Mouse (Mus musculus) forebrain, embryonic 12.5 days (tissue): ENCODE data around the gene Usp35. TPM values are rescaled to one million over a fixed set of nuclear protein-coding genes. Genes with fewer than 3 reads are reported as not detected.

ENCODE experiments used
- ATAC-seq: fragments of 200-750 bp; cut with Nextera tagmentation; 2 replicates; pipeline ENCODE4 v1.8.0; 2017; ENCODE audit warnings: moderate TSS enrichment; ENCODE audit not compliant: low FRiP score
- H3K27ac ChIP-seq: fragments of 300-500 bp; sonication (generic); 2 replicates; pipeline ENCODE4 v1.5.1; 2016; ENCODE audit warnings: mild to moderate bottlenecking
- H3K27me3 ChIP-seq: fragments of 300-500 bp; sonication (generic); 2 replicates; pipeline ENCODE4 v1.6.1; 2016; ENCODE audit warnings: mild to moderate bottlenecking
- H3K36me3 ChIP-seq: fragments of 300-500 bp; sonication (generic); replicated peaks from 2 replicates; pipeline ENCODE4 v1.6.1; 2016; ENCODE audit warnings: mild to moderate bottlenecking
- H3K4me1 ChIP-seq: fragments of 300-500 bp; sonication (generic); 2 replicates; pipeline ENCODE4 v1.6.1; 2016
- H3K4me2 ChIP-seq: fragments of 300-500 bp; sonication (generic); 2 replicates; pipeline ENCODE4 v1.6.1; 2016; ENCODE audit warnings: mild to moderate bottlenecking, moderate library complexity
- H3K4me3 ChIP-seq: fragments of 300-500 bp; sonication (generic); replicated peaks from 2 replicates; pipeline ENCODE4 v1.5.1; 2016; ENCODE audit warnings: mild to moderate bottlenecking
- H3K9ac ChIP-seq: fragments of 300-500 bp; sonication (generic); 2 replicates; pipeline ENCODE4 v1.6.1; 2016; ENCODE audit warnings: mild to moderate bottlenecking
- H3K9me3 ChIP-seq: fragments of 300-500 bp; sonication (generic); 2 replicates; pipeline ENCODE4 v1.6.1; 2016
- WGBS: fragments of 180-500 bp; shearing (Covaris S2); methylation state at CpG from one replicate; pipeline ENCODE4 v1.1.7; 2016; 5-methylcytosine and 5-hydroxymethylcytosine counted together
- polyA plus RNA-seq: library from polyadenylated mRNA; unstranded; fragments of >200 nt; fragmentation: Nextera tagmentation; extraction: Ambion mirVana; gene quantifications from 2 replicates; pipeline ENCODE4 v1.2.1, GENCODE M21; 2016

The Usp35 gene
- 3.0 and 3.3 TPM in 2 replicates for polyA plus RNA-seq

DNA sequence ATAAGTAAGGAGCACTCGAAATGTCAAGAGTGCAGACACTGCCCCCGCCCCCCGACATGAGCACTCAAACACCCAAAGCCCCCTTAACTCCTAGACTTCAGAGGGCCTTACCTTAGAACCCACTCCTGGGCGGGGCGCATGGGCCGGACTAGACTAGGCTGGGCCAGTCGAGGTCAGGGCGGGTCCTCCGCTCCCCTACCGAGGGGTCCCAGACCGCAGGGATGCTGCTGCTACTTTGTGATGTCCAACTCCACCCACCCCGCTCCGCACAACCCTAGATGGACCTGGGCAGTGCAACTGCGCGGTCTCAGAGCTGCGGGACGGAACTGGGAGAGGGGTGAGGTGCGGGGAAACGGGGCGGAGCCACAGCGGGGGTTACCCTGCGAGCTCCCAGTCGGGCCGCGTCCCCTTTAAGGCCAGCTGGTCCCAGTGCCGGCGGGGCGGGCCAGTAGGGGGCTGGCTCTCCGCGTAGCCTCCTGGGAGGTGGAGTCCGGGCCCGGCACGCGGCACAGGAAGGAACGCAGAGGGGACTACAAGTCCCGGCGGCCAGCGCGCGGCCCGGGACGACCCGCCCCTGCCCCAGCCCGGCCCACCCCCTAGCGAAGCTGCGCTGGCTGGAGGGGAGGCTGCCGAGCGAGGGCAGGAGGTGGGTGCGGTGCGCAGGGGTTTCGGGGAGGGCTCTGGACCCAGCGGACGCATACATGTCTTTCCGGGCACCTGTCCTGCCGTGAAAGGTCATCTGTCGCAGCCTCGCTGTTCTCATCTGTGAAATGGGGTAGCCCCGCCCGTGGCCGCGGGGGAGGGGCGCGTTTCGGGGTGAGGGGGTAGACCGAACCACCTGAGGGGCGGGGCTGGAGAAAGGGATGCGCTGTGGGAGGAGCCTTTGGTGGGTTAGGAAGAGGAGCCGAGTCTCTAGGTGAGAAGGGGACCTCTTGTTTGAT, at the start of gene Usp35, which contains the start of gene Kctd21:
Usp35 (minus strand) TSS at position 295 of the 941 bp plus-strand sequence.
Kctd21 (plus strand) TSS at position 602 of the 941 bp plus-strand sequence.
- peak within 1 kb of the TSS; percentile 78 for H3K4me3 ChIP-seq
- ATAC-seq = peak; percentile 99
- no peaks in the 10 kb centered on the region for H3K36me3 ChIP-seq
- H3K27me3 ChIP-seq = peaks cover 6% of the 10 kb centered on the region
- WGBS = under 1% methylated on average over 66 of the region's 68 CpGs
- H3K9ac ChIP-seq = peak within 1 kb of the TSS; percentile 74
- H3K9me3 ChIP-seq = no peaks in the 10 kb centered on the region
- peak within 1 kb of the TSS; percentile 82 for H3K4me2 ChIP-seq
- peak within 1 kb of the TSS; percentile 43; the same call in 1 of the 2 replicates for H3K27ac ChIP-seq
- H3K4me1 ChIP-seq = peaks cover 18% of the 10 kb centered on the region

DNA sequence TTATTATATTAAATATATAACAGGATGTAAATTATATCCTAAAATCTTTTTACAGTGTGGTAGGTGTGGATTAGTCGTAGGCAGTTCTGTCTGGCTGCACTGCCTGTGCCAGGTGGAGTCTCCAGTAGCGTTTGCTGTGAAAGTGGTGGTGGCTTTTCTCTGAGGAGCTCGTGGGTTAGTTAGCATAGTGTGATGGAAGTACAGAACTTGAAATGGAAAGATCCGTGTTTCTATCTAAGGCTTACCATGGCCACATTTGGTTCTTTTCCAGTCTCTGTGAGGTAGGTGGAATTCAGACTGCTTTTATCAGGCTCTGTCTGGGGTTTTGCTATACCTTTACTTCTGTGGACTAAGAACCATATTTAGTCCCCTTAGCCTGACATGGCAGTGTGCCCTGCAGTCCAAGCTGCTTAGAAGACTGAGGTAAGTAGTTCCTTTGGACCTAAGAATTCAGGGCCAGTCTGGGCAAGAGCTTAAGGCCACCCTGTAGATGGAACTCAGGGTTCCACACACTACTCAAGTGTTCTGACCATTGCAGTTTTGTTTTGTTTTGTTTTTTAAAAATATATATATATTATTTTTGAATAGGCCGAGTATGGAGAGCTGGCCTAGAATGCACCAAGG, 48.8 kb upstream of the Usp35 start:
- Histone ChIP-seq H3K9me3 (no peaks in the 10 kb centered on the region), H3K4me1 (no peaks in the 10 kb centered on the region), H3K4me3 (no peak overlapping the region), H3K36me3 (peaks cover 88% of the 10 kb centered on the region), H3K9ac (no peak overlapping the region), H3K4me2 (no peak overlapping the region), H3K27ac (no peak overlapping the region), H3K27me3 (no peaks in the 10 kb centered on the region)
- WGBS = 93% methylated on average over 5 of the region's 5 CpGs
- ATAC-seq = no peak

DNA sequence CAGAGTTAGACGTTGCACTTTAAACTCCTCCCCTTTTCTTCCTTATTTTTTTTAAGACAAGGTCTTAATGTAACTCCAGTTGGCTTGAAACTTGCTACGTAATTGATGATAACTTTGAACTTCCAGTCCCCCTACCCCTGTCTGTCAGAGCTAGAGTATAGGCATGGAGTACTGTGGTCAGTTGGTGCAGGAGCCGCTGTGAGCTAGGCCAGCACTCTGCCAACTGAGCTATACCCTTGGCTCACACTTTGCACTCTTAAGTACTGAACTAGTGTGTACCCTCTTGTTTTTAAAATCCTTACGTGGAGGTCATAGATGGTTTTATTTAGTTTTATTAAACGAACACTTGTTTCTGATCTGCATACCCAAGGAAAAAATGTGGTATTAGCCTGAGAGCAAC, 47.5 kb upstream of the Usp35 start:
- Histone ChIP-seq H3K36me3 (peaks cover 88% of the 10 kb centered on the region), H3K9me3 (no peaks in the 10 kb centered on the region), H3K4me2 (no peak overlapping the region), H3K4me3 (no peak overlapping the region), H3K9ac (no peak overlapping the region), H3K4me1 (no peaks in the 10 kb centered on the region), H3K27me3 (no peaks in the 10 kb centered on the region), H3K27ac (no peak overlapping the region)
- 94% methylated on average over 5 of the region's 5 CpGs for WGBS
- ATAC-seq = no peak

DNA sequence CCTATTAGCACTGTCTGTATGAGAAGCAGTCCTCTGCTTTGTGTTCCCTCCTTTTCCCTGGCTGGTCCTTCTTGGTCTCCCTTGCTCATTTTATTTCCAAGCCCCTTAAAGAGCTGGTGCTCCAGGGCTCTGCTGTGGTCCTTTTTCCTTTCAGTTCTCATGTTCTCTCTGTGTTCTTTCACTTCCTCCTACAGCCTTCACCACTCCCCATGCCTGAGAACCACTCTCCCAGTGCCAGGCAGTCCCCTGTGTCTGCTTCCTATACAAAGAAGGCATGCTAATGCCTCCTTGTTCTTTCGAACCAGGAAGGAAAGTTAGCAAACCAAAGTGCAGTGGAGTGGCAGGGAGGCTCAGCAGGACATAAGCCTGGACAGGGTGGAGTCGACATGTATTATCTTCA, 44.1 kb upstream of the Usp35 start:
- ATAC-seq = no peak
- Histone ChIP-seq H3K4me2 (no peak overlapping the region), H3K36me3 (peaks cover 61% of the 10 kb centered on the region), H3K9me3 (no peaks in the 10 kb centered on the region), H3K27ac (no peak overlapping the region), H3K4me1 (peaks cover 11% of the 10 kb centered on the region), H3K4me3 (no peak overlapping the region), H3K27me3 (no peaks in the 10 kb centered on the region), H3K9ac (no peak overlapping the region)
- WGBS = 89% methylated on average over 2 of the region's 2 CpGs

DNA sequence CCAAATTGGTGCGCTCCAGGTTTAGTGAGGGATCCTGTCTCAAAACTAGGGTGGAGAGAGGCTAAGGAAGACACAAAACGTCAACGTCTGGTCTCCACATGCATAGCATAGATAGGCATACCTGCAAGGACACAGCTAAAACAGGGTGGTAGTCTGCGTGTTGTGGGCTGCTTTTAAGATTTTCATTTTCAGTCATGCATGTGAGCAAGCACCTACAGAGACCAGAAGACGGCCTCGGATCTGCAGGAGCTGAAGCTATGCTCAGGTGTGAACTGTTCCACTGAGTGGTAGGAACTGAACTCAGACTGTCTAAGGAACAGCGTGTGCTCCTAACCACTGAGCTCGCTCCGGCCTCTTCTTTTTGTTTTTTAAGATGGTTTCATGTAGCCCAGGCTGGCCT, 43.3 kb upstream of the Usp35 start:
- Histone ChIP-seq H3K9me3 (no peaks in the 10 kb centered on the region), H3K27ac (no peak overlapping the region), H3K4me2 (no peak overlapping the region), H3K27me3 (no peaks in the 10 kb centered on the region), H3K4me1 (peaks cover 16% of the 10 kb centered on the region), H3K4me3 (no peak overlapping the region), H3K36me3 (peaks cover 55% of the 10 kb centered on the region), H3K9ac (no peak overlapping the region)
- no peak for ATAC-seq
- 95% methylated on average over 9 of the region's 9 CpGs for WGBS

DNA sequence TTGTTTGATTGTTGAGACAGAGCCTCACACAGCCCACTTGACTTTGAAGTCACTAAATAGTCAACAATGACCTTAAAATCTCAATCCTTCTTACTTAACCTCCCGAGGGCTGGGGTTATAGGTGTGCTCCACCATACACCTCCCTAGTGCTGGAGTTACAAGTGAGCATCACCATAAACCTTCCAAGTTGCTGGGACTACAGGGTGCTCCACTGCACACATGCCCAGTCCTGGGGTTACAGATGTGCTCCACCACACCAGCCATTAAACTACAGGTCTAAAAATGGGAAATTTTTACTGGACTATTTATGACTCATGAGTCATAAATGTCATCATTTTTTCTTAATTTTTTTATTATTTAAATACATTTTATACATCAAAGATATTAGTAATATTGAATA, 34.1 kb upstream of the Usp35 start:
- no peak overlapping the region for H3K4me2 ChIP-seq
- H3K27me3 ChIP-seq = no peaks in the 10 kb centered on the region
- H3K27ac ChIP-seq = no peak overlapping the region
- H3K9ac ChIP-seq = no peak overlapping the region
- ATAC-seq = no peak
- 88% methylated on average over 1 of the region's 1 CpGs for WGBS
- no peaks in the 10 kb centered on the region for H3K9me3 ChIP-seq
- H3K4me1 ChIP-seq = peaks cover 5% of the 10 kb centered on the region
- no peak overlapping the region for H3K4me3 ChIP-seq
- H3K36me3 ChIP-seq = no peaks in the 10 kb centered on the region

DNA sequence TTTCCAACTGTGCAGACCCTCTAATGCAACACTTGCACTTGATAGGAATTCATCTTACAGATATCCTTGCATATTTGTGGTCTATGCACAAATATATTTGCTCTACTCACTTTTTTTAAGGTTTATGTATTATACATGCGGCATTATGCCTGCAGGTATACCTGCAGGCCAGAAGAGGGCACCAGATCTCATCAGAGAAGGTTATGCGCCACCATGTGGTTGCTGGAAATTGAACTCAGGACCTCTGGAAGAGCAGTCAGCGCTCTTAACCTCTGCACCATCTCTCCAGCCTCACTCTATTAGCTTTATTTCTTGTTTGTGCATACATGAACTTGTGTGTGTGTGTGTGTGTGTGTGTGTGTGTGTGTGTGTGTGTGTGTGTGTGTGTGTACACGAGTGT, 29.6 kb upstream of the Usp35 start:
- H3K27ac ChIP-seq = no peak overlapping the region
- H3K27me3 ChIP-seq = no peaks in the 10 kb centered on the region
- H3K4me3 ChIP-seq = no peak overlapping the region
- no peak overlapping the region for H3K9ac ChIP-seq
- no peaks in the 10 kb centered on the region for H3K9me3 ChIP-seq
- ATAC-seq = no peak
- 29% methylated on average over 4 of the region's 4 CpGs for WGBS
- H3K4me1 ChIP-seq = no peaks in the 10 kb centered on the region
- no peaks in the 10 kb centered on the region for H3K36me3 ChIP-seq
- H3K4me2 ChIP-seq = no peak overlapping the region

DNA sequence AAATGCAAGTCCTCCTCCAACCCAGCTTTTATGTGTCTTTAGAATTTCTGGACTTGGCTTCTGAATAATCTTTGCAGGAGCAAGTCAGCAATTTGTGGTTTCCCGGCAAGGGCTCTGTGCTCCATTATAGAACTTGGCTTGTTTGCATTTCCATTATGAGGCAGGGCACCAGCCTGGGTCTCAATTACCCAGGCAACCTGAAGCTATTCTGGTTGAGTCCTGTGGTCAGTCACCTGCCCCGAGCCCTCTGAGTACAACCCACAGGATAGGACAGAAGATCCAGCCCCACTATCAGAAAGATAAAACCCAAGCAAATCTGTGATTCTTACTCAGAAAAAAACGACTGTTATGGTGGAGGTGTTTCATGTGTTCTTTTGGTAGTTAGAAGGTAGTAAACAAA, 29.1 kb upstream of the Usp35 start:
- no peak for ATAC-seq
- Histone ChIP-seq H3K4me3 (no peak overlapping the region), H3K9me3 (no peaks in the 10 kb centered on the region), H3K4me1 (no peaks in the 10 kb centered on the region), H3K4me2 (no peak overlapping the region), H3K27ac (no peak overlapping the region), H3K9ac (no peak overlapping the region), H3K36me3 (no peaks in the 10 kb centered on the region), H3K27me3 (no peaks in the 10 kb centered on the region)
- 53% methylated on average over 3 of the region's 3 CpGs for WGBS

DNA sequence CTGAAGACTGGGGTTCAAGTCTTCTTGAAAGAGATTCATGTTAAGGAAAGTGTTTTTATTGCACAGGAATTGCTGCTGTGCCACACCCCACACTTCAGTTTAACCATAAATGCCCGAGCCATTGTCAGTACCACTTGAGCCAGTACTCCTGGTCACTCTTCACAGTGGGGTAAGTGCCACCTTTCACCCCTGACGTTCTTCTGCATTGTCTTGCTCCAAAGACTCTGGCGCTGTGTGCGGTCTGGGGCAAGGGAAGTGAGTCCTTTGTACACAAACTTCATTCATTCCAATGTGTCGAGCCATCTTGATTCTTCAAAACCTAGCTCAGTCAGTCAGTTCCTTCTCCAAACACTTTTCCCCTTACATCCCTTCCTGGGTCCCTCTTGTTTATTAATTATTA, 28.3 kb upstream of the Usp35 start:
- Histone ChIP-seq H3K9ac (no peak overlapping the region), H3K4me1 (peaks cover 4% of the 10 kb centered on the region; the same call in 1 of the 2 replicates), H3K4me2 (no peak overlapping the region), H3K4me3 (no peak overlapping the region), H3K36me3 (no peaks in the 10 kb centered on the region), H3K9me3 (no peaks in the 10 kb centered on the region), H3K27me3 (no peaks in the 10 kb centered on the region), H3K27ac (no peak overlapping the region)
- no peak for ATAC-seq
- 67% methylated on average over 5 of the region's 5 CpGs for WGBS

DNA sequence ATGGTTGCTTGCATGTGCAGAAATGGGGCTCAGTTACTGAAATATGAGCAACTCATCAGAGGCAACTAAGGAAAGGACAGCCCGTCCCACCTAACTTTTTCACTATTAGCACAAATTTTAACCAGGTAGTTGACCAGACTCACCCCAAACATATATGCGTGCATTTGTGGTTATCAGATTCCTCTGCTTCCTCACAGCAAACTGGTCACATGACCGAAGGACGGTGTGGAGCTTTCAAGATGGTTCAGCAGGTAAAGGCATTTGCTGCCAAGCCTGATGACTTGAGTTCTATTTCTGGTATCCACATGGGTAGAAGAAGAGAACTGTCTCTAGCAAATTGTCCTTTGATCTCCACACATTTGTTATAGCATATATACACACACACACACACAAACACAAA, 26.5 kb upstream of the Usp35 start:
- no peak overlapping the region for H3K9ac ChIP-seq
- peaks cover 4% of the 10 kb centered on the region; the same call in 1 of the 2 replicates for H3K4me1 ChIP-seq
- H3K27me3 ChIP-seq = no peaks in the 10 kb centered on the region
- ATAC-seq = no peak
- H3K9me3 ChIP-seq = no peaks in the 10 kb centered on the region
- no peak overlapping the region for H3K4me2 ChIP-seq
- 90% methylated on average over 4 of the region's 4 CpGs for WGBS
- no peak overlapping the region for H3K27ac ChIP-seq
- H3K36me3 ChIP-seq = no peaks in the 10 kb centered on the region
- no peak overlapping the region for H3K4me3 ChIP-seq

DNA sequence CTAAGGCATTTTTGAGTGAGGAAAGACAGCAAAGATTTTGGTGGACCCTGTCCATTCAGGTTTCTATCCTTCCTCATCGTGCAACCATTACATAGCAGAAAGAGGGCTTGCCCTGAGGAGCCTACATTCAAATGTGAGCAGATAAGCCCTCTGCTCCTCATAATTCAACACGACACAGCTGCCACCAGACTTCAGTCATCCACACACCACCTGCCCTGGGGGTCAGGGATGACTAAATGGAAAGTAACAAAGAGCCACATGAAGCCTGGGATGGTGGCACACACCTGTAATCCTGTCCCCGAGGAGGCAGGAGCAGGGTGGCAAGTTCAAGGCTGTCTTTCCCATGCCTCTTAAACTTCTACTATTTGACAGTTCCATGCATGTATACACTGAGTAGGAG, 26.0 kb upstream of the Usp35 start:
- H3K9ac ChIP-seq = no peak overlapping the region
- H3K4me3 ChIP-seq = no peak overlapping the region
- 80% methylated on average over 3 of the region's 3 CpGs for WGBS
- no peak overlapping the region for H3K27ac ChIP-seq
- peaks cover 4% of the 10 kb centered on the region; the same call in 1 of the 2 replicates for H3K4me1 ChIP-seq
- no peaks in the 10 kb centered on the region for H3K9me3 ChIP-seq
- no peaks in the 10 kb centered on the region for H3K27me3 ChIP-seq
- no peaks in the 10 kb centered on the region for H3K36me3 ChIP-seq
- no peak for ATAC-seq
- no peak overlapping the region for H3K4me2 ChIP-seq

DNA sequence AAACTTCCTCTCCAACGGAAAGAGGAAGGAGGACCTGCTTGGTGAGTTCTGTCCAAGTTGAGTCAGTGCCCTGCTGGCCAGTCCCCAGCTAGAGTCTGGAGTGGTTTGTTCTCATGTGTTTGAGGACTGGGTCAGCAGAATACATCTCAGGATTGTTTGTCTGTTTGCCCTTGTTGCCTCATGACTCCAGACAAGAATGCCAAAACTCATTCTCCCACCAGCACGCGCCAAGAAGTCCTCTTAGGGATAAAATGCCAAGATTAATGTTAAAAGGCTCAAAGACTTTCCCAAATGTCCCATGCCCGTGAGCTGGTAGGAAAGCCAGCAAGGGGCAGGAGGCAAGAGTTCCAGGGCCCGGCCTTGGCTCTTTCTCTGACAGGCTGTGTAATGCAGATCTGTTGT, 25.1 kb upstream of the Usp35 start:
- H3K4me3 ChIP-seq = no peak overlapping the region
- no peaks in the 10 kb centered on the region for H3K9me3 ChIP-seq
- no peaks in the 10 kb centered on the region for H3K36me3 ChIP-seq
- no peak overlapping the region for H3K9ac ChIP-seq
- no peaks in the 10 kb centered on the region for H3K27me3 ChIP-seq
- no peak for ATAC-seq
- no peak overlapping the region for H3K27ac ChIP-seq
- no peak overlapping the region for H3K4me2 ChIP-seq
- H3K4me1 ChIP-seq = peaks cover 4% of the 10 kb centered on the region; the same call in 1 of the 2 replicates
- 87% methylated on average over 5 of the region's 5 CpGs for WGBS
